Mouse (Mus musculus): ENCODE data around the gene Smim1.

GRCm38 (mm10) chr4:154042577-154042976 is 16.5 kb upstream of the Smim1 start, which contains the start of gene Ccdc27:
- TF ChIP-seq POLR2A (IDR thresholded peaks at IDR 0.05; ENCODE audit: insufficient read length, low read depth) (no peak), E2F4 (IDR thresholded peaks at IDR 0.05; ENCODE audit: insufficient read depth) (no peak), POLR2AphosphoS2 (IDR thresholded peaks at IDR 0.05; ENCODE audit: insufficient read length, low read depth) (no peak), MYOG (IDR thresholded peaks at IDR 0.05; ENCODE audit: control insufficient read depth in 1 of 3, insufficient read depth in 1 of 3, insufficient read length in 2 of 3, low read depth in 2 of 3) (no peak), TCF3 (IDR thresholded peaks at IDR 0.05; ENCODE audit: insufficient read length, low read depth) (no peak), MAX (IDR thresholded peaks at IDR 0.05; ENCODE audit: low read depth) (no peak)
